Mouse (Mus musculus): ENCODE data around the gene Mrpl45.

DNA sequence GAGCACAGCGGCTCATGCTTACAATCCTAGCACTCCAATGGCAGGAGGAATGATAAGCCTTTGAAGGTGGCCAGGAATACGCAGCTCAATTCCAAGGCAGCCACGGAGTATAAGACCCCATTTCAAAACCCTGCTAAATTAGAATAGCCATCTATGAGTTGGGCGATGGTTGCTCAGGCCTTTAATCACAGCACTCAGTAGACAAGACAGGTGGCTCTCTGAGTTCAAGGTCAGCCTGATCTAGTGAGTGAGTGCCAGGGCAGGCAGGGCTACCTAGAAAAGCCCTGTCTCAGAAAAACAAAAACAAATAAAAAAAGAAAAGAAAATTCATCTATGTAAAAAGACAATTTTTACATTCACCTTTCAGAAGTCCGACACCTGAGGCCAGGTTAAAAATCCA is 38.4 kb upstream of the Mrpl45 start:
- TF ChIP-seq CTCF (IDR thresholded peaks at IDR 0.05; ENCODE audit: extremely low read depth, insufficient read length, insufficient replicate concordance, low read depth, low read length): no peak
- TF ChIP-seq POLR2A (IDR thresholded peaks at IDR 0.05; ENCODE audit: low read depth, low read length): no peak

Measured in small intestine, adult 2 months (tissue).